Mouse (Mus musculus): ENCODE results near the gene Ptpn14. TPM values are rescaled to one million over a fixed set of nuclear protein-coding genes. Genes with fewer than 3 reads are reported as not detected.

Ptpn14 gene
- total RNA-seq, 2 experiments from 2014 or later: 0.88 TPM; not detected in 1

GRCm38 (mm10) chr1:189761581-189762021 lies 33.5 kb downstream of the Ptpn14 start:
- no peak for ATAC-seq (replicated peaks; ENCODE audit: poor library complexity, severe bottlenecking)

GRCm38 (mm10) chr1:189764258-189764657 lies 36.2 kb downstream of the Ptpn14 start:
- peak; percentile 27; the same call in 1 of the 2 replicates for ATAC-seq (replicated peaks; ENCODE audit: poor library complexity, severe bottlenecking)

GRCm38 (mm10) chr1:189767164-189767563 lies 39.1 kb downstream of the Ptpn14 start:
- no peak for ATAC-seq (replicated peaks; ENCODE audit: poor library complexity, severe bottlenecking)

GRCm38 (mm10) chr1:189767910-189768309 lies 39.8 kb downstream of the Ptpn14 start:
- ATAC-seq (replicated peaks; ENCODE audit: poor library complexity, severe bottlenecking): no peak

- ATAC-seq (replicated peaks; ENCODE audit: poor library complexity, severe bottlenecking): no peak
These were observed 42.4 kb downstream of the Ptpn14 start for GRCm38 (mm10) chr1:189770516-189770915.

GRCm38 (mm10) chr1:189772707-189773106 lies 44.6 kb downstream of the Ptpn14 start:
- no peak for ATAC-seq (replicated peaks; ENCODE audit: poor library complexity, severe bottlenecking)

GRCm38 (mm10) chr1:189774778-189775177 lies 46.7 kb downstream of the Ptpn14 start:
- no peak for ATAC-seq (replicated peaks; ENCODE audit: poor library complexity, severe bottlenecking)

- ATAC-seq (replicated peaks; ENCODE audit: poor library complexity, severe bottlenecking): no peak
These were observed 49.1 kb downstream of the Ptpn14 start for GRCm38 (mm10) chr1:189777207-189777606.

GRCm38 (mm10) chr1:189778343-189778742 lies 50.3 kb downstream of the Ptpn14 start:
- no peak for ATAC-seq (replicated peaks; ENCODE audit: poor library complexity, severe bottlenecking)

- ATAC-seq (replicated peaks; ENCODE audit: poor library complexity, severe bottlenecking): no peak
These were observed 51.2 kb downstream of the Ptpn14 start for GRCm38 (mm10) chr1:189779226-189779625.

GRCm38 (mm10) chr1:189781721-189782345 lies 53.8 kb downstream of the Ptpn14 start:
- 0 out of 2 replicates have a peak, but pooled peaks have one; percentile 21 for ATAC-seq (replicated peaks; ENCODE audit: poor library complexity, severe bottlenecking)

GRCm38 (mm10) chr1:189782709-189783108 lies 54.6 kb downstream of the Ptpn14 start:
- no peak for ATAC-seq (replicated peaks; ENCODE audit: poor library complexity, severe bottlenecking)

- ATAC-seq (replicated peaks; ENCODE audit: poor library complexity, severe bottlenecking): no peak
These were observed 56.4 kb downstream of the Ptpn14 start for GRCm38 (mm10) chr1:189784503-189784902.

- ATAC-seq (replicated peaks; ENCODE audit: poor library complexity, severe bottlenecking): no peak
These were observed 58.8 kb downstream of the Ptpn14 start for GRCm38 (mm10) chr1:189786707-189787485.

- ATAC-seq (replicated peaks; ENCODE audit: poor library complexity, severe bottlenecking): no peak
These were observed 61.5 kb downstream of the Ptpn14 start for GRCm38 (mm10) chr1:189789545-189789944.

GRCm38 (mm10) chr1:189790666-189791065 lies 62.6 kb downstream of the Ptpn14 start:
- no peak for ATAC-seq (replicated peaks; ENCODE audit: poor library complexity, severe bottlenecking)

- ATAC-seq (replicated peaks; ENCODE audit: poor library complexity, severe bottlenecking): no peak
These were observed 63.6 kb downstream of the Ptpn14 start for GRCm38 (mm10) chr1:189791534-189792217.

GRCm38 (mm10) chr1:189792560-189793195 lies 64.6 kb downstream of the Ptpn14 start:
- ATAC-seq (replicated peaks; ENCODE audit: poor library complexity, severe bottlenecking): peak; percentile 77

GRCm38 (mm10) chr1:189798949-189799348 lies 70.9 kb downstream of the Ptpn14 start:
- ATAC-seq (replicated peaks; ENCODE audit: poor library complexity, severe bottlenecking): peak; percentile 92

GRCm38 (mm10) chr1:189800211-189800961 lies 72.3 kb downstream of the Ptpn14 start:
- ATAC-seq (replicated peaks; ENCODE audit: poor library complexity, severe bottlenecking): no peak
